Comparison of ENCODE assay signal across 8 mouse cellular contexts in the genomic region with DNA sequence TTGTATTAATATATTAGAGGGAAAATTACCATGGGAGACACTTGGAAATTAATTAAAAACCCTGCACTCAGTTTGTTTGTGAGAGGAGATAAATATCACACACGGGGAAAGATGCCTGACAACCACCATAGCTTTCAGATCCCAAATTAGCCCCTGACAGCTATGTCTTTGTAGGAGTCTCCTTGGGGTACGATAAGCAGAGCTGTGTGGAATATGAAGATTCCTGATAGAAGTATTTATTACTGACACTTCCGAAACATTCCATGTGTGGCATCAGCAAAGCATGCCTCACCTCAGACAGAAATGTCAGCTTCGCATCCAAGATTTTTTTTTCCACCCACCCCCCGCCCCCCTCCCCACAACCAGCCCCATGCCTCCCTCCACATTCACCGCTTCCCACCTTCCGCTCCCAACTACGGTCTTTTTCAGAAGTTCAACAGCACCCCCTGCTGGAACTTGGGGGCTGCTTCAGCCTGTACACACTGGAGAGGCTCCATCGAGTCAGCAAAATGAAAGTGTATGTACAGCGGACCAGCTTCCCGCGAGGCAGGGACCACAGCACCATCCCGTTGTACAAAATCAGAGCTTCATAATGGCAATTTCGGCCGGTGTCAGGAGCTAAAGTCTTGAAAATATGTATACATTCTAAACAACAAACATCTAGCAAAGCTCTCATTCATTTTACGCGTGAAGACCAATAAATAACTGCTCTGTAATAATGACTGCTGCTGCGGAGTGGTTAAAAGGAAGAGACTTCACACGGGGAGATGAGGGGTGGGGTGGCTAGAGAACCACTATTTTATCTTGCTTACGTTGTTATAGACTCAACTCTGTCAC.
A peak's percentile ranks its signal among the peaks of the same experiment; 100 is the strongest.
DNase-seq lines count a peak whose midpoint lies in the region; ATAC-seq and TF ChIP-seq lines count a peak whose summit lies in the region.

No protein-coding gene starts in this region.

- H3K36me3 ChIP-seq in hindbrain, embryonic 12.5 days = no peaks in the 10 kb centered on the region
- H3K36me3 ChIP-seq in lung, postnatal 0 days (ENCODE audit: insufficient read depth, low read length) = no peaks in the 10 kb centered on the region

- peaks cover 7% of the 10 kb centered on the region for H3K4me1 ChIP-seq in hindbrain, embryonic 12.5 days
- no peaks in the 10 kb centered on the region; the same call in 1 of the 2 replicates for H3K4me1 ChIP-seq in lung, postnatal 0 days (ENCODE audit: insufficient read depth, low read depth, low read length)

- H3K4me2 ChIP-seq in hindbrain, embryonic 12.5 days (replicated peaks) = peak overlapping the region; percentile 43
- peak overlapping the region; percentile 48 for H3K4me2 ChIP-seq in lung, postnatal 0 days (replicated peaks; ENCODE audit: low read depth, low read length)

- H3K27me3 ChIP-seq in hindbrain, embryonic 12.5 days = no peaks in the 10 kb centered on the region; the same call in 1 of the 2 replicates
- no peaks in the 10 kb centered on the region for H3K27me3 ChIP-seq in lung, postnatal 0 days (replicated peaks; ENCODE audit: insufficient read depth, low read length)

- H3K27ac ChIP-seq in hindbrain, embryonic 12.5 days = no peak overlapping the region
- H3K27ac ChIP-seq in lung, postnatal 0 days (ENCODE audit: low read length) = no peak overlapping the region

- no peak for TF ChIP-seq EP300 in lung, postnatal 0 days (IDR thresholded peaks at IDR 0.05)

- peak overlapping the region; percentile 6; the same call in 1 of the 2 replicates for H3K4me3 ChIP-seq in hindbrain, embryonic 12.5 days
- H3K4me3 ChIP-seq in lung, postnatal 0 days (ENCODE audit: low read depth, low read length) = peak overlapping the region; percentile 24; the same call in 1 of the 2 replicates

- no peaks in the 10 kb centered on the region for H3K9me3 ChIP-seq in hindbrain, embryonic 12.5 days (replicated peaks)
- H3K9me3 ChIP-seq in lung, postnatal 0 days (ENCODE audit: low read length) = no peaks in the 10 kb centered on the region

- 30% methylated on average over 20 of the region's 20 CpGs for WGBS in hindbrain, embryonic 12.5 days
- 26% methylated on average over 19 of the region's 20 CpGs for WGBS in lung, postnatal 0 days

- peak; percentile 49 for DNase-seq in MN1 (ENCODE audit: low spot score)
- peak; percentile 79 to 83 for DNase-seq in cerebellum, adult 18-20 months
- DNase-seq in layer of hippocampus, postnatal 10 days (ENCODE audit: low spot score in 2 of 2) = peak; percentile 88
- DNase-seq in lung, postnatal 0 days (ENCODE audit: low spot score) = peak; percentile 84
- DNase-seq in ovary, postnatal 14 days (ENCODE audit: low spot score) = peak; percentile 71
- DNase-seq in thymus, postnatal 10 days (ENCODE audit: low spot score in 2 of 2) = peak; percentile 50 to 73

- TF ChIP-seq CTCF in lung, postnatal 0 days (IDR thresholded peaks at IDR 0.05) = peak; percentile 81

- H3K9ac ChIP-seq in hindbrain, embryonic 12.5 days = no peak overlapping the region
- H3K9ac ChIP-seq in lung, postnatal 0 days (replicated peaks; ENCODE audit: low read depth) = no peak overlapping the region

- peak; percentile 93 for ATAC-seq in frontal cortex, adult (ENCODE audit: low TSS enrichment)
- ATAC-seq in hindbrain, embryonic 12.5 days (ENCODE audit: low FRiP score) = peak; percentile 95
- peak; percentile 89 for ATAC-seq in lung, postnatal 0 days
